Mouse (Mus musculus) embryonic facial prominence, embryonic 15.5 days (tissue): ENCODE measurements at regions not wholly inside any gene's neighbourhood (a gene's known extent, or its start where the extent isn't known, plus 50 kb on each side); places are given as distances from the start of the nearest gene placed in this dataset.

Experiments
- ATAC-seq: fragments of 200-750 bp; cut with Nextera tagmentation; 2 replicates; pipeline ENCODE4 v1.8.0; 2017; ENCODE audit warnings: low read depth, moderate TSS enrichment; ENCODE audit not compliant: insufficient number of reproducible peaks, low FRiP score, low TSS enrichment
- H3K27ac ChIP-seq: fragments of 300-500 bp; sonication (generic); replicated peaks from 2 replicates; pipeline ENCODE4 v1.5.1; 2015; ENCODE audit warnings: mild to moderate bottlenecking, inconsistent platforms
- H3K27me3 ChIP-seq: fragments of 300-500 bp; sonication (generic); 2 replicates; pipeline ENCODE4 v1.6.1; 2015; ENCODE audit warnings: inconsistent platforms
- H3K36me3 ChIP-seq: fragments of 300-500 bp; sonication (generic); 2 replicates; pipeline ENCODE4 v1.6.1; 2015; ENCODE audit warnings: mild to moderate bottlenecking, inconsistent platforms
- H3K4me1 ChIP-seq: fragments of 300-500 bp; sonication (generic); 2 replicates; pipeline ENCODE4 v1.6.1; 2015; ENCODE audit warnings: inconsistent platforms
- H3K4me2 ChIP-seq: fragments of 300-500 bp; sonication (generic); replicated peaks from 2 replicates; pipeline ENCODE4 v1.6.1; 2015; ENCODE audit warnings: mild to moderate bottlenecking, inconsistent platforms
- H3K4me3 ChIP-seq: fragments of 300-500 bp; sonication (generic); replicated peaks from 2 replicates; pipeline ENCODE4 v1.5.1; 2015; ENCODE audit warnings: mild to moderate bottlenecking, inconsistent platforms
- H3K9ac ChIP-seq: fragments of 300-500 bp; sonication (generic); 2 replicates; pipeline ENCODE4 v1.6.1; 2015; ENCODE audit warnings: inconsistent platforms
- H3K9me3 ChIP-seq: fragments of 300-500 bp; sonication (generic); replicated peaks from 2 replicates; pipeline ENCODE4 v1.6.1; 2016; ENCODE audit warnings: inconsistent platforms
- WGBS: fragments of 180-500 bp; shearing (Covaris S2); methylation state at CpG from one replicate; pipeline ENCODE4 v1.1.7; 2015; 5-methylcytosine and 5-hydroxymethylcytosine counted together

- Histone ChIP-seq H3K4me1 (peaks cover 14% of the 10 kb centered on the region; the same call in 1 of the 2 replicates), H3K9ac (no peak overlapping the region), H3K4me3 (no peak overlapping the region), H3K27me3 (no peaks in the 10 kb centered on the region), H3K27ac (peak overlapping the region; percentile 66), H3K9me3 (no peaks in the 10 kb centered on the region), H3K4me2 (no peak overlapping the region), H3K36me3 (no peaks in the 10 kb centered on the region)
- no peak for ATAC-seq
- WGBS = 3% methylated on average over 3 of the region's 3 CpGs
These were observed 99.4 kb upstream of the Castor2 start for GRCm38 (mm10) chr5:134000100-134000499.

- H3K9me3 ChIP-seq = no peaks in the 10 kb centered on the region
- H3K9ac ChIP-seq = no peak overlapping the region
- no peak for ATAC-seq
- H3K27ac ChIP-seq = peak overlapping the region; percentile 28; the same call in 1 of the 2 replicates
- 10% methylated on average over 5 of the region's 5 CpGs for WGBS
- no peak overlapping the region for H3K4me3 ChIP-seq
- H3K27me3 ChIP-seq = no peaks in the 10 kb centered on the region
- no peaks in the 10 kb centered on the region for H3K36me3 ChIP-seq
- peaks cover 14% of the 10 kb centered on the region; the same call in 1 of the 2 replicates for H3K4me1 ChIP-seq
- no peak overlapping the region for H3K4me2 ChIP-seq
These were observed 99.8 kb upstream of the Castor2 start for GRCm38 (mm10) chr5:133999698-134000097.

GRCm38 (mm10) chr5:133991994-133992393 lies 107.5 kb upstream of the Castor2 start:
- Histone ChIP-seq H3K27me3 (no peaks in the 10 kb centered on the region), H3K4me3 (no peak overlapping the region), H3K9ac (no peak overlapping the region), H3K9me3 (no peaks in the 10 kb centered on the region), H3K4me2 (no peak overlapping the region), H3K4me1 (no peaks in the 10 kb centered on the region), H3K27ac (no peak overlapping the region), H3K36me3 (no peaks in the 10 kb centered on the region)
- no peak for ATAC-seq
- WGBS = 62% methylated on average over 2 of the region's 2 CpGs

GRCm38 (mm10) chr5:133991556-133991955 lies 108.0 kb upstream of the Castor2 start:
- no peaks in the 10 kb centered on the region for H3K9me3 ChIP-seq
- 15% methylated on average over 3 of the region's 3 CpGs for WGBS
- no peak overlapping the region for H3K4me3 ChIP-seq
- no peaks in the 10 kb centered on the region for H3K36me3 ChIP-seq
- H3K27me3 ChIP-seq = no peaks in the 10 kb centered on the region
- H3K9ac ChIP-seq = no peak overlapping the region
- no peak overlapping the region for H3K27ac ChIP-seq
- H3K4me2 ChIP-seq = no peak overlapping the region
- no peaks in the 10 kb centered on the region for H3K4me1 ChIP-seq
- ATAC-seq = no peak

DNA sequence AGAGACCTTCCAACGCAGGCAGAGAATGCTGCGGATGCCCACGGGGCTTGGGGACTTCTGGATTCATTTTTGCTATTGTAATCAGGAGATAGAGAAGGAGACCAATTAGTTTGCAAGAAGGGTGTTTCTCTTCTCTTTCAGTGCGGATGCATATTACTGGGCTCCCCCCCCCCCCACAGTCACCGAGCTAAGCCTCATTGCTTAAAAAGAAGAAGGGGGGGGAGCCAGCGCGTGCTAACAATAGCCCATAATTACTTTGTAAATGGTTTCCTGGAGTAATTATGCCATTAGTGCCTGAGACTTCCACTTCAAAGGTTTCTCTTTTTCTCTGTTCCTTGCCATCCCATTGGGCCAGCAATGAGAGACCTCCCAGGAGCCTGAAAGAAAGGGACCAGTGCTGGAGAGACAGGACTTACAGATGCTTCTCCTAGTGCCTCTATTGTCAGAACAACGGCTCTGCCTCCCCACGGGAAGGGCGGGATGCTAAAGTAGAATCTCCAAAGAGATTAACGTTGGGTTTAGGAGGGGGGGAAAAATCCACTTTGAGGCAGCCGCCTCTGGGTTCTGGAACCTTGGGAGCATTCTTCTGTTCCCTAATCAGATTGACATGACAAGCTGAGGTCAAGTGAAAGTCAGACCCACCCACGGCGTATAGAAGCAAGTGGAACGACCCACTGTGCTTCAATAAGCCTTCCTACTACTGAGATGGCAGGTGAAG lies 116.1 kb upstream of the Castor2 start:
- Histone ChIP-seq H3K9me3 (no peaks in the 10 kb centered on the region), H3K27ac (no peak overlapping the region), H3K36me3 (no peaks in the 10 kb centered on the region), H3K27me3 (peaks cover 3% of the 10 kb centered on the region; the same call in 1 of the 2 replicates), H3K9ac (no peak overlapping the region), H3K4me1 (peaks cover 17% of the 10 kb centered on the region), H3K4me3 (no peak overlapping the region), H3K4me2 (peak overlapping the region; percentile 19; the same call in 1 of the 2 replicates)
- WGBS = 7% methylated on average over 15 of the region's 15 CpGs
- ATAC-seq = peak; percentile 57; the same call in 1 of the 2 replicates

DNA sequence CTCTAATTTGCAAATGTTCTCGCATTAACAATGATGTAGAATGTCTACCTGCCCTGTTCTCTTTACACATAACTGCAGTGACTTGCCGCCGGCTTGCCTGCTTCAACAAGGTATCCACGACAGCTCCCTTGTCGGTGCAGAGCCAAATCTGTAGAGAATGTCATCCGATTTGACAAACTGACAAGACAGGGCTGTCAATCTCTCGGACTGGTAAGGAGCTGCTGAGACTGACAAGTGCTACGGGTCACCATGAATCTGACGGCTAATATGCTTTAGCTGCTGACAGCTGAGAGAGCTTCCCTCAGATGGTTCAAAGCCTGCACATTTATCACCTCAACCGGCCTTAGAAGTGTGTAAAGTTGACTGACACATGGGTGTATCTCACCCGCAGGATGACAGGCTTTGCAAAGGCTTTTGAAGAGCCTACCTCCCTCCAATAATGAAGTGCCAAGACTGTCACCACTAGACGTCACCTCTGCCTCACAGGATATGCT lies 129.0 kb upstream of the Castor2 start:
- Histone ChIP-seq H3K4me2 (no peak overlapping the region), H3K27me3 (no peaks in the 10 kb centered on the region), H3K4me1 (no peaks in the 10 kb centered on the region), H3K36me3 (no peaks in the 10 kb centered on the region), H3K9me3 (no peaks in the 10 kb centered on the region), H3K27ac (no peak overlapping the region), H3K9ac (no peak overlapping the region), H3K4me3 (no peak overlapping the region)
- WGBS = 67% methylated on average over 12 of the region's 12 CpGs
- ATAC-seq = no peak

- no peak for ATAC-seq
These were observed 136.2 kb upstream of the Castor2 start for GRCm38 (mm10) chr5:133963301-133963700.

DNA sequence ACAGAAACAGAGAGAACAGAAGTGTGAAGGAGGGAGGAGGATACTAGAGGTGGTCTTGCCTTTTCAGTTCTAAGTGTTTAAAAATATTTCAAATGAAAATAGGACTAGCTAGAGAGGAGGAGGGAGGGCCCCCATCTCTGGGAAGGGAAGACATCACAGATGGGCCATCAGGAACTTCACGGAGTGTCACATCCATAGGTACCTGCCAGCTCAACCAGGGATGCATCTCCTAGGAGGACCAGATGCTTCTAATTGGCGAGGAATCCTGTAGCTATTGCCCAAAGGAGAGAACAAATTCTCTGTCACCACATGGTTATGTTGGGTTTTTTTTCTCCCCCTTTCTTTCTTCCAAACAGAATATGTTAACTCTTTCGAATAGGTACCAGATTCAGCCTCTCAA lies 158.7 kb upstream of the Castor2 start:
- H3K4me2 ChIP-seq = no peak overlapping the region
- no peaks in the 10 kb centered on the region for H3K9me3 ChIP-seq
- no peak overlapping the region for H3K4me3 ChIP-seq
- H3K9ac ChIP-seq = no peak overlapping the region
- 0 out of 2 replicates have a peak, but pooled peaks cover 3% of the 10 kb centered on the region for H3K4me1 ChIP-seq
- ATAC-seq = no peak
- WGBS = 62% methylated on average over 3 of the region's 3 CpGs
- H3K27ac ChIP-seq = no peak overlapping the region
- no peaks in the 10 kb centered on the region for H3K36me3 ChIP-seq
- no peaks in the 10 kb centered on the region for H3K27me3 ChIP-seq

More at GRCm38 (mm10) chr5:133963301-133963700, 136.2 kb upstream of the Castor2 start:
- Histone ChIP-seq H3K4me2 (no peak overlapping the region), H3K9me3 (no peaks in the 10 kb centered on the region), H3K4me3 (no peak overlapping the region), H3K4me1 (no peaks in the 10 kb centered on the region), H3K36me3 (no peaks in the 10 kb centered on the region), H3K9ac (no peak overlapping the region), H3K27ac (no peak overlapping the region), H3K27me3 (no peaks in the 10 kb centered on the region)
- WGBS = 85% methylated on average over 5 of the region's 5 CpGs

DNA sequence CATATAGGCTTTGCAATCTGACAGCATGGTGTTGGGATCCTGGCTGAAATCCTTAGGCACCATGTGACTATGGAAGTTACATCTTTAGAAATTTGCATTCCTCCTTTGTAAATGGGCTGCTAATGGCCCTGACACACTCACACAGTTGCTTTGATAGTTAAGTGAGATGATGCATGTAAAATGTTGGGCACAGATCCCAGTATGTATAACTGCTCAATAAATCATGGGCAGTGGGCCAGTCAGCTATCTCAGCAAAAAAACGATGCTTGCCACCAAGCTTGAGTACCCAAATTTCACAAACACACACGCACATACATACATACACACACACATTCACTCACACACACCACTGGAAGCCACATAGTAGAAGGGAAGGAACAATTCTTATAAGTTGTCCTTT lies 159.5 kb upstream of the Castor2 start:
- Histone ChIP-seq H3K27ac (no peak overlapping the region), H3K9me3 (no peaks in the 10 kb centered on the region), H3K36me3 (no peaks in the 10 kb centered on the region), H3K4me3 (no peak overlapping the region), H3K27me3 (no peaks in the 10 kb centered on the region), H3K9ac (no peak overlapping the region), H3K4me2 (no peak overlapping the region), H3K4me1 (0 out of 2 replicates have a peak, but pooled peaks cover 3% of the 10 kb centered on the region)
- no peak for ATAC-seq
- WGBS = 83% methylated on average over 2 of the region's 2 CpGs

DNA sequence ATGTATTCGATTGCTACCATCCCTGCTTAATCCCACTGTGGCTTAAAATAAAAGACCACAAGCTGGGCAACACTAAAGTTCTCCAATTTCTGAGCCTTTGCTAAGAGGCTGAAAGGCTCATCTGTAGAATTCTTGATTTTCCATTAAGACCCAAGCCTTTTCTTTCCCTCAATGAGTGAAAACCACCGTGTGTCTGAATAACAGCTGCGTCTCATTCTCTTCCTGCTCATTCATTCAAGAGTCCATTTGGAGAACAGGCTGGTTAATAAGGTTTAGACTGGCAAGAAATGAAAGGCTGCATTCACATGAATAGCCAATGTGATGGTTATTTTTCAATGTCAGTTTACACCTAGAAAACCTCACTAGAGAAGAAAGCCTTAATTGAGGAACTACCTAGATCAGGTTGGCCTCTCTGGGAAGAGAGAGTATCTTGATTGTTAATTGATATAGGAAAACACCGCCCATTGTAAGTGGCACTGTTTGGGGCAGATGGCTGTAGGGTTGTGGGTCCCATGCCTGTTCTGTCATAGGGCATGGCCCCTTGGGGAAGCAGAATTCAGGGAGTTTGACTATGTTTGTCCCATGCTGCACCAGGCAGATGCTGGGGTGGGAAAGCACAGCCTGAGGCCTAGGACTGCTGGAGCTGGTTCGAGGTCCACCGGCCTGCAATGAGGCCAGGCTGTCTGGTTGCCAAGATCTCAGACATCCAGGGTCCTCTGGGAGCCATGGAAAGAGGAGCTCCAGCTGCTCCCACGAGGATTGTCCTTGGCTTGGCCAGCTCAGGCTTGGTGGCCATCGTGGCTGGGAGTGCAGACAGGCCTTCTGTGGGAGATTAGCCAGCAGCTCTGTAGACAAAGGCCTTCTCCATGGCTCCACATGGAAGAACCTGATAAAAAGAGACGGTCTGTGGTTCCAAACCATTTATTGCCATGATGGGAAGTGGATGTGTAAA lies 161.3 kb upstream of the Castor2 start:
- H3K4me3 ChIP-seq = no peak overlapping the region
- H3K36me3 ChIP-seq = no peaks in the 10 kb centered on the region
- no peak overlapping the region for H3K9ac ChIP-seq
- peak overlapping the region; percentile 40; the same call in 1 of the 2 replicates for H3K27ac ChIP-seq
- H3K9me3 ChIP-seq = no peaks in the 10 kb centered on the region
- WGBS = 63% methylated on average over 9 of the region's 9 CpGs
- H3K4me1 ChIP-seq = 0 out of 2 replicates have a peak, but pooled peaks cover 3% of the 10 kb centered on the region
- no peak for ATAC-seq
- H3K27me3 ChIP-seq = no peaks in the 10 kb centered on the region
- no peak overlapping the region for H3K4me2 ChIP-seq

- no peak overlapping the region for H3K9ac ChIP-seq
- no peak for ATAC-seq
- H3K4me1 ChIP-seq = 0 out of 2 replicates have a peak, but pooled peaks cover 3% of the 10 kb centered on the region
- no peaks in the 10 kb centered on the region for H3K9me3 ChIP-seq
- H3K4me3 ChIP-seq = no peak overlapping the region
- 87% methylated on average over 6 of the region's 6 CpGs for WGBS
- no peak overlapping the region for H3K4me2 ChIP-seq
- H3K27ac ChIP-seq = no peak overlapping the region
- no peaks in the 10 kb centered on the region for H3K36me3 ChIP-seq
- H3K27me3 ChIP-seq = no peaks in the 10 kb centered on the region
These were observed 164.1 kb upstream of the Castor2 start for GRCm38 (mm10) chr5:133935451-133935850.
